Mouse (Mus musculus) granulocyte monocyte progenitor cell, adult 5-6 weeks (primary cell): ENCODE results near the gene 4930562C15Rik. TPM values are rescaled to one million over a fixed set of nuclear protein-coding genes. Genes with fewer than 3 reads are reported as not detected.

Experiments used
- ATAC-seq: replicated peaks from 2 replicates; pipeline ENCODE4 v1.8.0; 2016; ENCODE audit warnings: mild to moderate bottlenecking, moderate TSS enrichment, inconsistent platforms; ENCODE audit not compliant: poor library complexity, severe bottlenecking
- total RNA-seq, 2 experiments: library from RNA; stranded (forward) in 1 of 2; stranded (reverse) in 1 of 2; fragments of 200-712, 200-1000 nt in 1 of 2; fragments of >200 nt in 1 of 2; fragmentation: Nextera tagmentation in 1 of 2; gene quantifications; 2 replicates each; pipeline ENCODE4 v1.2.3; 2014 to 2017

Gene 4930562C15Rik
- total RNA-seq, 2 experiments from 2014 or later = not detected

GRCm38 (mm10) chr16:4912074-4912648 lies 76.9 kb downstream of the 4930562C15Rik start:
- ATAC-seq = no peak

GRCm38 (mm10) chr16:4912907-4913782 lies 77.9 kb downstream of the 4930562C15Rik start:
- peak; percentile 84 for ATAC-seq

- ATAC-seq = peak; percentile 57
Observed at GRCm38 (mm10) chr16:4913783-4914735, 78.8 kb downstream of the 4930562C15Rik start.

GRCm38 (mm10) chr16:4915931-4916330 lies 80.7 kb downstream of the 4930562C15Rik start:
- no peak for ATAC-seq

GRCm38 (mm10) chr16:4916608-4917007 lies 81.4 kb downstream of the 4930562C15Rik start:
- no peak for ATAC-seq

Other genes starting within 250 kb of the 4930562C15Rik start
- 2.1 and 2.8 TPM in 2 replicates for gene Glis2, start 240.7 kb upstream of the 4930562C15Rik start, total RNA-seq (2014; fragmentation: Nextera tagmentation)
- gene Glis2, start 240.7 kb upstream of the 4930562C15Rik start, total RNA-seq (2017) = 0.39 TPM in 1 of 2 replicates, not detected in the other
- gene Pam16, start 210.4 kb upstream of the 4930562C15Rik start, total RNA-seq (2014; fragmentation: Nextera tagmentation) = 42.3 and 113 TPM in 2 replicates
- gene Pam16, start 210.4 kb upstream of the 4930562C15Rik start, total RNA-seq (2017) = 45.2 and 50.0 TPM in 2 replicates
- gene Vasn, start 195.5 kb upstream of the 4930562C15Rik start, total RNA-seq (2014; fragmentation: Nextera tagmentation) = not detected in 2 replicates
- gene Vasn, start 195.5 kb upstream of the 4930562C15Rik start, total RNA-seq (2017) = 0.67 TPM in 1 of 2 replicates, not detected in the other
- gene Dnaja3, start 195.4 kb upstream of the 4930562C15Rik start, total RNA-seq (2014; fragmentation: Nextera tagmentation) = 41.9 and 45.8 TPM in 2 replicates
- gene Dnaja3, start 195.4 kb upstream of the 4930562C15Rik start, total RNA-seq (2017) = 60.9 and 66.4 TPM in 2 replicates
- 115 and 187 TPM in 2 replicates for gene Coro7, start 155.6 kb upstream of the 4930562C15Rik start, total RNA-seq (2014; fragmentation: Nextera tagmentation)
- gene Coro7, start 155.6 kb upstream of the 4930562C15Rik start, total RNA-seq (2017) = 39.8 and 58.1 TPM in 2 replicates
- gene Nmral1, start 116.1 kb upstream of the 4930562C15Rik start, total RNA-seq (2014; fragmentation: Nextera tagmentation) = 50.8 and 61.6 TPM in 2 replicates
- gene Nmral1, start 116.1 kb upstream of the 4930562C15Rik start, total RNA-seq (2017) = 75.7 and 82.9 TPM in 2 replicates
- gene Hmox2, start 109.1 kb upstream of the 4930562C15Rik start, total RNA-seq (2014; fragmentation: Nextera tagmentation) = 70.2 and 73.0 TPM in 2 replicates
- gene Hmox2, start 109.1 kb upstream of the 4930562C15Rik start, total RNA-seq (2017) = 77.2 and 95.9 TPM in 2 replicates
- 22.2 and 26.0 TPM in 2 replicates for gene Cdip1, start 45.1 kb upstream of the 4930562C15Rik start, total RNA-seq (2014; fragmentation: Nextera tagmentation)
- 11.4 and 13.1 TPM in 2 replicates for gene Cdip1, start 45.1 kb upstream of the 4930562C15Rik start, total RNA-seq (2017)
- 37.0 and 39.8 TPM in 2 replicates for gene Ubald1, start 44.9 kb downstream of the 4930562C15Rik start, total RNA-seq (2014; fragmentation: Nextera tagmentation)
- gene Ubald1, start 44.9 kb downstream of the 4930562C15Rik start, total RNA-seq (2017) = 11.4 and 14.1 TPM in 2 replicates
- gene Mgrn1, start 50.8 kb downstream of the 4930562C15Rik start, total RNA-seq (2014; fragmentation: Nextera tagmentation) = 28.3 and 33.5 TPM in 2 replicates
- 16.6 and 21.6 TPM in 2 replicates for gene Mgrn1, start 50.8 kb downstream of the 4930562C15Rik start, total RNA-seq (2017)
- gene Nudt16l1, start 103.3 kb downstream of the 4930562C15Rik start, total RNA-seq (2014; fragmentation: Nextera tagmentation) = 45.1 and 51.5 TPM in 2 replicates
- 13.2 and 15.8 TPM in 2 replicates for gene Nudt16l1, start 103.3 kb downstream of the 4930562C15Rik start, total RNA-seq (2017)
- 34.2 and 72.9 TPM in 2 replicates for gene Anks3, start 128.8 kb downstream of the 4930562C15Rik start, total RNA-seq (2014; fragmentation: Nextera tagmentation)
- gene Anks3, start 128.8 kb downstream of the 4930562C15Rik start, total RNA-seq (2017) = 19.3 and 34.8 TPM in 2 replicates
- not detected in 2 replicates for gene Sept12, start 162.4 kb downstream of the 4930562C15Rik start, total RNA-seq (2014; fragmentation: Nextera tagmentation)
- not detected in 2 replicates for gene Sept12, start 162.4 kb downstream of the 4930562C15Rik start, total RNA-seq (2017)
- gene Smim22, start 171.9 kb downstream of the 4930562C15Rik start, total RNA-seq (2014; fragmentation: Nextera tagmentation) = not detected in 2 replicates
- not detected in 2 replicates for gene Smim22, start 171.9 kb downstream of the 4930562C15Rik start, total RNA-seq (2017)
- 61.2 and 81.6 TPM in 2 replicates for gene Rogdi, start 178.1 kb downstream of the 4930562C15Rik start, total RNA-seq (2014; fragmentation: Nextera tagmentation)
- gene Rogdi, start 178.1 kb downstream of the 4930562C15Rik start, total RNA-seq (2017) = 17.9 and 20.2 TPM in 2 replicates
- 96.9 and 97.4 TPM in 2 replicates for gene Glyr1, start 214.4 kb downstream of the 4930562C15Rik start, total RNA-seq (2014; fragmentation: Nextera tagmentation)
- gene Glyr1, start 214.4 kb downstream of the 4930562C15Rik start, total RNA-seq (2017) = 103 and 105 TPM in 2 replicates
- gene Ubn1, start 214.6 kb downstream of the 4930562C15Rik start, total RNA-seq (2014; fragmentation: Nextera tagmentation) = 51.8 and 54.2 TPM in 2 replicates
- gene Ubn1, start 214.6 kb downstream of the 4930562C15Rik start, total RNA-seq (2017) = 44.3 and 48.4 TPM in 2 replicates